Mouse (Mus musculus): ENCODE measurements around the gene Atp2b2. TPM values are rescaled to one million over a fixed set of nuclear protein-coding genes. Genes with fewer than 3 reads are reported as not detected.
A peak's percentile ranks its signal among the peaks of the same experiment; 100 is the strongest.

Atp2b2 gene
- polyA plus RNA-seq, 1 experiment from 2014 or later: 1.2 TPM

DNA sequence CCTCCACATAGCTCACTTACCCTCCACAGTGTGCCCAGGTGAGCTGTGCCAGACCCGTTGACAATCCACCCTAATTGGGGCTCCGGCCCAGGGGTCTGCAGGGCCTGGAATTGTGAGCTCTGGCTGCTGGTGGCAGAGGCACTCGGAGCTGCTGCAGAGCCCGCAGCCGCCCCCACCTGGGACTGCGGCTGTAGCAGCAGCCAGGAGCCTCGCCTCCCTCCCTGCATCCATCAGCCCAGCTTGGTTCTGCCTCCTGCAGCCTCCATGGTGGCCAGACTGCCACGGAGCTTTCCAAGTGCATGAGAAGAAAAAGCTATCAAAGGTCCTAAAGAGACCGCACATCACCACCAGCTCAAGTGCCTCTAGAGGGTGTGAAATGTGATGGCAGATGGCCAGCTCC is 71.9 kb downstream of the Atp2b2 start:
- no peaks in the 10 kb centered on the region for H3K9me3 ChIP-seq
- ATAC-seq (ENCODE audit: insufficient read depth, low FRiP score, low read depth): no peak
- WGBS: 56% methylated on average over 9 of the region's 9 CpGs
- no peaks in the 10 kb centered on the region for H3K36me3 ChIP-seq
- H3K4me3 ChIP-seq (replicated peaks): no peak overlapping the region
- no peak overlapping the region for H3K4me2 ChIP-seq
- H3K27ac ChIP-seq: no peak overlapping the region
- no peaks in the 10 kb centered on the region for H3K27me3 ChIP-seq (replicated peaks)
- H3K4me1 ChIP-seq: no peaks in the 10 kb centered on the region
- H3K9ac ChIP-seq: no peak overlapping the region

- Histone ChIP-seq H3K4me2 (no peak overlapping the region), H3K9me3 (no peaks in the 10 kb centered on the region), H3K27me3 (replicated peaks) (no peaks in the 10 kb centered on the region), H3K9ac (no peak overlapping the region), H3K4me3 (replicated peaks) (no peak overlapping the region), H3K4me1 (no peaks in the 10 kb centered on the region), H3K27ac (no peak overlapping the region), H3K36me3 (no peaks in the 10 kb centered on the region)
- no peak for ATAC-seq (ENCODE audit: insufficient read depth, low FRiP score, low read depth)
- WGBS: 30% methylated on average over 3 of the region's 3 CpGs
Observed at GRCm38 (mm10) chr6:113969751-113970150, 72.7 kb downstream of the Atp2b2 start.

DNA sequence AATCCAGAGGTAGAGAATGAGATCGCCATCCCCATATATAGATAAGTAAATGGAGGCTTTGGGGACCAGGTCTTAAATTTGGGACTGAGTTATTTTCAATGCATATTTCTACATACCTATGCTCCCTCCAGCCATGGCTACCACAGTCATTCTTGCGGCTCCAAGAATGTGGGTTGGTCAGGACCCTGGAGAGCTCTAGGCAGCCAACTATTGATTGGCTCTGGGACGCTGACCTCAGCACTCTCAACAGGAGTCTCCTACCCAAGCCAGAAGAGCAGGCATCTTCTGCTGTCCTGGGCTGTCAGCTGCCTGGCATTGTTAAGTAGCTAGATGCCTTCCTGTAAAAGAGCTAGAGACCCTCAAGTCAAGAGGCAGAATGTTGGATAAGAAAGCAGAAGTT is 79.6 kb downstream of the Atp2b2 start:
- Histone ChIP-seq H3K36me3 (no peaks in the 10 kb centered on the region), H3K4me3 (replicated peaks) (no peak overlapping the region), H3K27me3 (replicated peaks) (no peaks in the 10 kb centered on the region), H3K9me3 (no peaks in the 10 kb centered on the region), H3K27ac (no peak overlapping the region), H3K4me1 (no peaks in the 10 kb centered on the region), H3K9ac (no peak overlapping the region), H3K4me2 (no peak overlapping the region)
- ATAC-seq (ENCODE audit: insufficient read depth, low FRiP score, low read depth): no peak
- WGBS: 7% methylated on average over 3 of the region's 3 CpGs

- Histone ChIP-seq H3K4me1 (no peaks in the 10 kb centered on the region), H3K4me3 (replicated peaks) (no peak overlapping the region), H3K9ac (no peak overlapping the region)
Observed at GRCm38 (mm10) chr6:113961658-113962057, 80.8 kb downstream of the Atp2b2 start.

DNA sequence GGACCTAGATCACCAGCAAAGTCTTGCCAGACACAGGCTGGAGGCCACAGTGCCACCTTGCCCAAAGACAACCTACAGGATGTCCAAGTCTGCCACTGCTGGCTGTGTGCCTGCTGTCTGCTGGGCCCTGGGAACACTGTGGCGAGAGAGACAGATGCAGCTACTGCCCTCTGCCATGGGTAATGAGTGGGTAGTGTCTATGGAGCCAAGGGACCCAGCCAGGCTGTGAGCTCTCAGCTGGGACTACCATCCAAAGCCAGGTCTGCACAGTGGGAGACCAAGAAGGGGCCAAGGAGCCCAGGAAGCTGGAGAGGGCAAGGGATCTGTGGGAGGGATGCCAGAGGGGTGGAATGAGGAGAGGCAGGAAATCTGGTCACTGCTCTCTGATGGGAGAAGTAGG is 83.1 kb downstream of the Atp2b2 start:
- no peak overlapping the region for H3K27ac ChIP-seq
- ATAC-seq (ENCODE audit: insufficient read depth, low FRiP score, low read depth): no peak
- no peaks in the 10 kb centered on the region for H3K27me3 ChIP-seq (replicated peaks)
- WGBS: 73% methylated on average over 1 of the region's 1 CpGs
- no peak overlapping the region for H3K9ac ChIP-seq
- no peaks in the 10 kb centered on the region for H3K9me3 ChIP-seq
- no peaks in the 10 kb centered on the region for H3K36me3 ChIP-seq
- H3K4me1 ChIP-seq: no peaks in the 10 kb centered on the region
- no peak overlapping the region for H3K4me2 ChIP-seq
- H3K4me3 ChIP-seq (replicated peaks): no peak overlapping the region

More at GRCm38 (mm10) chr6:113961658-113962057, 80.8 kb downstream of the Atp2b2 start:
- Histone ChIP-seq H3K9me3 (no peaks in the 10 kb centered on the region), H3K27ac (no peak overlapping the region), H3K4me2 (no peak overlapping the region), H3K36me3 (no peaks in the 10 kb centered on the region), H3K27me3 (replicated peaks) (no peaks in the 10 kb centered on the region)
- no peak for ATAC-seq (ENCODE audit: insufficient read depth, low FRiP score, low read depth)
- 78% methylated on average over 2 of the region's 2 CpGs for WGBS

- no peak overlapping the region for H3K4me3 ChIP-seq (replicated peaks)
- 52% methylated on average over 2 of the region's 2 CpGs for WGBS
- no peaks in the 10 kb centered on the region for H3K27me3 ChIP-seq (replicated peaks)
- H3K4me2 ChIP-seq: no peak overlapping the region
- no peaks in the 10 kb centered on the region for H3K9me3 ChIP-seq
- H3K9ac ChIP-seq: no peak overlapping the region
- H3K27ac ChIP-seq: no peak overlapping the region
- no peaks in the 10 kb centered on the region for H3K4me1 ChIP-seq
- ATAC-seq (ENCODE audit: insufficient read depth, low FRiP score, low read depth): no peak
- H3K36me3 ChIP-seq: no peaks in the 10 kb centered on the region
Observed at GRCm38 (mm10) chr6:113958714-113959113, 83.7 kb downstream of the Atp2b2 start.

DNA sequence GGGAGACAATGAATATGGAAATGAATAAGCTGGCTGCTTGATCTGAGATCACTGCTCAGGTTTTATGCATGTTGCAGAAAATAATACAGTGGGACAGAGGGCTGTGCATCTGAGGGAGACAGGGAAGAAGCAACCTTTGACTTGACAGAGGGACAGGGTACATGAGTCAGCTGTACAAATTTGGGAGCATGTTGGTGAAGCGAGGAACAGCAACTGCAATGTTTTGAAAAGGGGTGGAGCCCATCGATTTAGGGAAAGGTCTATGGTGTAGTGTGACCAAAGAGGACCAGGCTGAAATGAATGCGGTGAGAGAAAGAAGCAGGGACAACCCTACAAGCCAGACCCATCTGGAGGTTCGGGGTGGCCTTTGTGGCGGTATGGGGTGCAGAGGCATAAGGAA is 84.4 kb downstream of the Atp2b2 start:
- Histone ChIP-seq H3K4me1 (no peaks in the 10 kb centered on the region), H3K9me3 (no peaks in the 10 kb centered on the region), H3K4me3 (replicated peaks) (no peak overlapping the region), H3K36me3 (no peaks in the 10 kb centered on the region), H3K27me3 (replicated peaks) (no peaks in the 10 kb centered on the region), H3K4me2 (no peak overlapping the region), H3K9ac (no peak overlapping the region), H3K27ac (no peak overlapping the region)
- no peak for ATAC-seq (ENCODE audit: insufficient read depth, low FRiP score, low read depth)
- WGBS: 69% methylated on average over 5 of the region's 5 CpGs

GRCm38 (mm10) chr6:113957232-113957940 is 85.0 kb downstream of the Atp2b2 start:
- 58% methylated on average over 19 of the region's 19 CpGs for WGBS

DNA sequence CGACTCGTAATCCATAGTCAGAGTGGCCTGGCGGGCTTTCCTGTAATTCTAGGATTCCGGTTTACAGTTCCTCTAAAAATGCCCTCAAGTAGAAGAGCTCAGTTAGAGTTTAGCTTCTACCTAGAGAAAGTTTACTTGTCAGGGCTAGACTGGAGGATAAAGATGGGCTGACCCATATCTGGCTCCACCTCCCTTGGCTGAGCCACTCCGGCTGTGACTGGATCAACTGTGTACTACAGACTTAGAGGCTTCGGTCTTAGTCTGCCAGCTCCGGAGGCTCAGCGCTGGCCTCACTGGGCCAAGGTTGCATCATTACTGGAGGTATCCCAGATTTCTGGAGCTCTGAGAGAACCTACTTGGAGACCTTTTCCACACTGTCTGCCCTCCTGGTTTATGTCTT is 94.9 kb downstream of the Atp2b2 start:
- Histone ChIP-seq H3K4me2 (no peak overlapping the region), H3K9me3 (no peaks in the 10 kb centered on the region), H3K9ac (no peak overlapping the region), H3K27me3 (replicated peaks) (no peaks in the 10 kb centered on the region), H3K4me3 (replicated peaks) (no peak overlapping the region), H3K4me1 (no peaks in the 10 kb centered on the region), H3K36me3 (no peaks in the 10 kb centered on the region), H3K27ac (no peak overlapping the region)
- 74% methylated on average over 8 of the region's 8 CpGs for WGBS
- no peak for ATAC-seq (ENCODE audit: insufficient read depth, low FRiP score, low read depth)

More at GRCm38 (mm10) chr6:113957232-113957940, 85.0 kb downstream of the Atp2b2 start:
- Histone ChIP-seq H3K9ac (no peak overlapping the region), H3K4me1 (no peaks in the 10 kb centered on the region), H3K9me3 (no peaks in the 10 kb centered on the region), H3K4me2 (no peak overlapping the region), H3K4me3 (replicated peaks) (no peak overlapping the region), H3K27me3 (replicated peaks) (no peaks in the 10 kb centered on the region), H3K27ac (no peak overlapping the region), H3K36me3 (no peaks in the 10 kb centered on the region)
- peak; percentile 39; the same call in 1 of the 2 replicates for ATAC-seq (ENCODE audit: insufficient read depth, low FRiP score, low read depth)

DNA sequence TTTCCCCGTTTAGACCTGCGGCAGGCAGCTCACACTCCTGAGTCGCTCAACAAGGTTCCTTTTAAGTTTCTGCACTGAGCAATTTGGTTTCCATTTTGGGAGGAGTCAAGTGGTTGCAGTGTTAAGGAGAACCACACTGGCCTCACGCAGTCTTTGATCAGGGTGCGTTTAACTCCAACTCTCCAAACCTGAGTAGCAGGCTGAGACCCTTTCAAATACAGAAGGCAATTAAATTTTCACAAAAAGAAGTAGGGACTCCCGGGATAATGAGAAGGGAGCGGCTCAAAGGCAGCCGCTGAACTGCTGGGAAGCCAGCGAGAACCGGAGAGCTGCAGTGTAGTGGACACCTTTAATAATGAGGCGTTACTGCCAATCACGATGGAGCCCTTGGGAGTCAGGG is 100.1 kb downstream of the Atp2b2 start:
- H3K9me3 ChIP-seq: no peaks in the 10 kb centered on the region
- WGBS: 41% methylated on average over 12 of the region's 12 CpGs
- no peak for ATAC-seq (ENCODE audit: insufficient read depth, low FRiP score, low read depth)
- no peak overlapping the region for H3K9ac ChIP-seq
- no peak overlapping the region for H3K4me2 ChIP-seq
- no peak overlapping the region for H3K4me3 ChIP-seq (replicated peaks)
- H3K36me3 ChIP-seq: no peaks in the 10 kb centered on the region
- H3K27me3 ChIP-seq (replicated peaks): no peaks in the 10 kb centered on the region
- H3K27ac ChIP-seq: no peak overlapping the region
- H3K4me1 ChIP-seq: no peaks in the 10 kb centered on the region

- no peak for ATAC-seq (ENCODE audit: insufficient read depth, low FRiP score, low read depth)
- Histone ChIP-seq H3K27me3 (replicated peaks) (no peaks in the 10 kb centered on the region), H3K4me3 (replicated peaks) (no peak overlapping the region), H3K36me3 (no peaks in the 10 kb centered on the region), H3K9ac (no peak overlapping the region), H3K27ac (no peak overlapping the region), H3K4me2 (no peak overlapping the region), H3K4me1 (no peaks in the 10 kb centered on the region), H3K9me3 (no peaks in the 10 kb centered on the region)
- WGBS: 71% methylated on average over 5 of the region's 5 CpGs
Observed at GRCm38 (mm10) chr6:113941324-113941723, 101.1 kb downstream of the Atp2b2 start.

DNA sequence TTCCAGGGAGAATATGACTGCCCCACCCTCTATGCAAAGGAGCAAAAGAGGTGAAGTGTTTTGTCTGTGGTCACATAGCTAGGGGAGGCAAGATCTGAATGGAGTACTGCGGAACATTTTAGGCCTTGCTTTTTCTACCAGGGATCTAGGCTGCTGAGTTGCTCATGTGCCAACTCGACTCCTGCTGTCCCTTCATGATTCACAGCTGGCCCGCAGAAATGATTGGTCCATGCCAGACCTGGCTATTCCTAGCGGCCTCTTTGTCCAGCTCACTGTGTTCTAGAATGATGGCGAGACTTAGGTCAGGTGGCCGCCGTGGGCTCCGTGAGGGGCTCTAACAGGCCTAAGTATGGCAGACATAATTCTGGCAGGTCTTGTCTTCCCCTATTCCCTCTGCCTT is 103.0 kb downstream of the Atp2b2 start:
- ATAC-seq (ENCODE audit: insufficient read depth, low FRiP score, low read depth): no peak
- Histone ChIP-seq H3K27ac (no peak overlapping the region), H3K4me2 (no peak overlapping the region), H3K4me3 (replicated peaks) (no peak overlapping the region), H3K27me3 (replicated peaks) (no peaks in the 10 kb centered on the region), H3K36me3 (no peaks in the 10 kb centered on the region), H3K4me1 (no peaks in the 10 kb centered on the region), H3K9ac (no peak overlapping the region), H3K9me3 (no peaks in the 10 kb centered on the region)
- 86% methylated on average over 8 of the region's 8 CpGs for WGBS
